ENCODE assay signal across 8 mouse cellular contexts in genomic region chr8:80739932-80740331, GRCm38 (mm10). TPM values are rescaled to one million over a fixed set of nuclear protein-coding genes. Genes with fewer than 3 reads are reported as not detected.
DNase-seq lines count a peak whose midpoint lies in the region; ATAC-seq and TF ChIP-seq lines count a peak whose summit lies in the region.

No protein-coding gene starts in this region.

- peaks cover 6% of the 10 kb centered on the region; the same call in 1 of the 2 replicates for H3K4me1 ChIP-seq in kidney, postnatal 0 days (replicated peaks; ENCODE audit: insufficient read depth, low read length)
- H3K4me1 ChIP-seq in embryonic facial prominence, embryonic 10.5 days = peaks cover 10% of the 10 kb centered on the region
- H3K4me1 ChIP-seq in hindbrain, postnatal 0 days (ENCODE audit: insufficient read depth, low read length) = peaks cover 5% of the 10 kb centered on the region; the same call in 1 of the 2 replicates
- H3K4me1 ChIP-seq in midbrain, embryonic 15.5 days = peaks cover 11% of the 10 kb centered on the region

- ATAC-seq in kidney, postnatal 0 days (replicated peaks; ENCODE audit: low FRiP score, low read depth) = peak; percentile 19; the same call in 1 of the 2 replicates
- peak; percentile 30 for ATAC-seq in hindbrain, postnatal 0 days
- peak; percentile 71 for ATAC-seq in midbrain, embryonic 15.5 days (replicated peaks)

- no peaks in the 10 kb centered on the region for H3K9me3 ChIP-seq in kidney, postnatal 0 days (replicated peaks; ENCODE audit: low read length)
- no peaks in the 10 kb centered on the region for H3K9me3 ChIP-seq in embryonic facial prominence, embryonic 10.5 days
- H3K9me3 ChIP-seq in hindbrain, postnatal 0 days (ENCODE audit: low read length) = no peaks in the 10 kb centered on the region
- no peaks in the 10 kb centered on the region for H3K9me3 ChIP-seq in midbrain, embryonic 15.5 days

- no peak for TF ChIP-seq CTCF in kidney, postnatal 0 days (IDR thresholded peaks at IDR 0.05; ENCODE audit: low read depth)
- no peak; the same call in 1 of the 2 replicates for TF ChIP-seq CTCF in hindbrain, postnatal 0 days (IDR thresholded peaks at IDR 0.05; ENCODE audit: low read depth)

- H3K27ac ChIP-seq in kidney, postnatal 0 days = peak overlapping the region; percentile 87
- H3K27ac ChIP-seq in embryonic facial prominence, embryonic 10.5 days (replicated peaks) = peak overlapping the region; percentile 85
- H3K27ac ChIP-seq in hindbrain, postnatal 0 days = peak overlapping the region; percentile 85
- H3K27ac ChIP-seq in midbrain, embryonic 15.5 days = peak overlapping the region; percentile 93

- H3K4me2 ChIP-seq in kidney, postnatal 0 days (ENCODE audit: low read length) = peak overlapping the region; percentile 60
- H3K4me2 ChIP-seq in hindbrain, postnatal 0 days (ENCODE audit: low read depth, low read length) = peak overlapping the region; percentile 55
- H3K4me2 ChIP-seq in midbrain, embryonic 15.5 days = peak overlapping the region; percentile 51

- H3K4me3 ChIP-seq in kidney, postnatal 0 days (replicated peaks; ENCODE audit: low read depth, low read length) = peak overlapping the region; percentile 40
- peak overlapping the region; percentile 87 for H3K4me3 ChIP-seq in embryonic facial prominence, embryonic 10.5 days
- peak overlapping the region; percentile 73 for H3K4me3 ChIP-seq in hindbrain, postnatal 0 days (ENCODE audit: low read length)
- H3K4me3 ChIP-seq in midbrain, embryonic 15.5 days = peak overlapping the region; percentile 63

- no peaks in the 10 kb centered on the region for H3K36me3 ChIP-seq in kidney, postnatal 0 days (ENCODE audit: insufficient read depth, low read length)
- H3K36me3 ChIP-seq in embryonic facial prominence, embryonic 10.5 days (replicated peaks) = peaks cover 15% of the 10 kb centered on the region
- H3K36me3 ChIP-seq in hindbrain, postnatal 0 days (ENCODE audit: insufficient read depth, low read length) = peaks cover 4% of the 10 kb centered on the region; the same call in 1 of the 2 replicates
- H3K36me3 ChIP-seq in midbrain, embryonic 15.5 days (replicated peaks) = 0 out of 2 replicates have a peak, but pooled peaks cover 6% of the 10 kb centered on the region

- peak; percentile 3 for DNase-seq in kidney, postnatal 0 days (ENCODE audit: low spot score)
- DNase-seq in kidney, adult 8-10 months = no peak
- no peak for DNase-seq in embryonic facial prominence, embryonic 10.5 days (ENCODE audit: low spot score)
- DNase-seq in hindbrain, postnatal 0 days (ENCODE audit: low spot score) = no peak
- no peak for DNase-seq in left cerebral cortex, adult 18-20 months (ENCODE audit: low spot score in 2 of 2)
- DNase-seq in right cerebral cortex, postnatal 10 days (ENCODE audit: low spot score in 2 of 2) = no peak
- no peak for DNase-seq in gastrocnemius, postnatal 10 days

- 15% methylated on average over 14 of the region's 14 CpGs for WGBS in kidney, postnatal 0 days
- 16% methylated on average over 14 of the region's 14 CpGs for WGBS in embryonic facial prominence, embryonic 10.5 days
- WGBS in hindbrain, postnatal 0 days = 15% methylated on average over 14 of the region's 14 CpGs
- WGBS in midbrain, embryonic 15.5 days = 14% methylated on average over 14 of the region's 14 CpGs

- no peaks in the 10 kb centered on the region for H3K27me3 ChIP-seq in kidney, postnatal 0 days (ENCODE audit: insufficient read depth, low read length)
- H3K27me3 ChIP-seq in embryonic facial prominence, embryonic 10.5 days (replicated peaks; ENCODE audit: low read depth, poor library complexity, severe bottlenecking) = no peaks in the 10 kb centered on the region
- H3K27me3 ChIP-seq in hindbrain, postnatal 0 days (ENCODE audit: insufficient read depth, low read length) = no peaks in the 10 kb centered on the region
- no peaks in the 10 kb centered on the region for H3K27me3 ChIP-seq in midbrain, embryonic 15.5 days (replicated peaks)

- peak overlapping the region; percentile 55 for H3K9ac ChIP-seq in kidney, postnatal 0 days (ENCODE audit: low read depth, low read length)
- H3K9ac ChIP-seq in hindbrain, postnatal 0 days (replicated peaks; ENCODE audit: low read length) = peak overlapping the region; percentile 51; the same call in 1 of the 2 replicates
- peak overlapping the region; percentile 61 for H3K9ac ChIP-seq in midbrain, embryonic 15.5 days

RNA-seq across cellular contexts. Expression of gene Smarca5, which starts 0.6 kb away (rescaled TPM):
- 54.8 and 59.3 TPM in 2 replicates for polyA plus RNA-seq in kidney, postnatal 0 days (2015; fragmentation: Nextera tagmentation; extraction: Ambion mirVana)
- 106 and 107 TPM in 2 replicates for polyA plus RNA-seq in embryonic facial prominence, embryonic 10.5 days (2016; fragmentation: Nextera tagmentation; extraction: Ambion mirVana)
- total RNA-seq in hindbrain, postnatal 0 days (2014; rRNA removed) = 22.6 and 27.3 TPM in 2 replicates
- 39.7 and 43.7 TPM in 2 replicates for polyA plus RNA-seq in hindbrain, postnatal 0 days (2015; fragmentation: Nextera tagmentation; extraction: Ambion mirVana)
- 49.0 and 49.5 TPM in 2 replicates for polyA plus RNA-seq in midbrain, embryonic 15.5 days (2015; fragmentation: Nextera tagmentation; extraction: Ambion mirVana)
- 10 to 100 TPM; 54.0 to 63.8 TPM for total RNA-seq in left cerebral cortex, adult 18-20 months (2021)
- total RNA-seq in gastrocnemius, postnatal 10 days (2021) = 10 to 100 TPM; 33.0 to 36.1 TPM

Comparison
In these comparisons a context has a peak if more than half of its experiments do, and no peak if none do; other contexts are left out.
1. ATAC-seq: peak in every context shown above with its lines; median percentile 71 in midbrain, embryonic 15.5 days; 30 in hindbrain, postnatal 0 days; 19 in kidney, postnatal 0 days.